Mouse (Mus musculus): Measurements from ENCODE around the gene Gm43064. TPM values are rescaled to one million over a fixed set of nuclear protein-coding genes. Genes with fewer than 3 reads are reported as not detected.

The Gm43064 gene
- polyA plus RNA-seq, 2 experiments from 2014 or later = 0.36 TPM; not detected in 1

- ATAC-seq = peak; percentile 66
Observed at GRCm38 (mm10) chr3:103857036-103857805, 47.8 kb downstream of the Gm43064 start.

GRCm38 (mm10) chr3:103857977-103858563 lies 48.7 kb downstream of the Gm43064 start:
- ATAC-seq = no peak

GRCm38 (mm10) chr3:103858881-103859801 lies 49.8 kb downstream of the Gm43064 start, which contains the start of gene Ptpn22:
TSS of gene Ptpn22 (plus strand) at chr3:103859795.
- ATAC-seq = peak; percentile 11

- ATAC-seq = peak; percentile 75
Observed at GRCm38 (mm10) chr3:103859851-103860391, 50.5 kb downstream of the Gm43064 start.

- no peak for ATAC-seq
Observed at GRCm38 (mm10) chr3:103862721-103863220, 53.4 kb downstream of the Gm43064 start.

- ATAC-seq = no peak
Observed at GRCm38 (mm10) chr3:103864200-103864599, 54.8 kb downstream of the Gm43064 start.

- ATAC-seq = peak; percentile 43
Observed at GRCm38 (mm10) chr3:103867424-103867971, 58.1 kb downstream of the Gm43064 start.

- ATAC-seq = peak; percentile 81
Observed at GRCm38 (mm10) chr3:103868008-103868407, 58.6 kb downstream of the Gm43064 start.

GRCm38 (mm10) chr3:103872663-103873098 lies 63.3 kb downstream of the Gm43064 start:
- peak; percentile 32 for ATAC-seq

GRCm38 (mm10) chr3:103874329-103874728 lies 65.0 kb downstream of the Gm43064 start:
- ATAC-seq = no peak

- peak; percentile 60 for ATAC-seq
Observed at GRCm38 (mm10) chr3:103885946-103886345, 76.6 kb downstream of the Gm43064 start.

GRCm38 (mm10) chr3:103887581-103887980 lies 78.2 kb downstream of the Gm43064 start:
- peak; percentile 53 for ATAC-seq

Other genes with a start within 250 kb of the Gm43064 start
- not detected for gene Syt6, start 234.3 kb upstream of the Gm43064 start, polyA plus RNA-seq (2017; shearing (Covaris generic))
- gene Atg4a-ps, start 163.5 kb upstream of the Gm43064 start, polyA plus RNA-seq (2017; shearing (Covaris generic)) = 1 to 10 TPM; 1.7 to 3.1 TPM
- gene Olfml3, start 71.6 kb upstream of the Gm43064 start, polyA plus RNA-seq (2017; shearing (Covaris generic)) = under 1 TPM; 0.11 to 0.82 TPM
- not detected for gene Gm10964, start 70.2 kb upstream of the Gm43064 start, polyA plus RNA-seq (2017; shearing (Covaris generic))
- 10 to 100 TPM; 27.5 to 58.6 TPM for gene Hipk1, start 18.0 kb upstream of the Gm43064 start, polyA plus RNA-seq (2017; shearing (Covaris generic))
- 10 to 100 TPM; 18.4 to 30.4 TPM for gene Dclre1b, start 129 bp upstream of the Gm43064 start, polyA plus RNA-seq (2017; shearing (Covaris generic))
- gene Ap4b1, start 53 bp upstream of the Gm43064 start, polyA plus RNA-seq (2017; shearing (Covaris generic)) = 10 to 100 TPM; 10.8 to 18.3 TPM
- 1 to 10 TPM; 3.1 to 7.9 TPM for gene Bcl2l15, start 23.0 kb downstream of the Gm43064 start, polyA plus RNA-seq (2017; shearing (Covaris generic))
- 100 to 1,000 TPM; 302 to 352 TPM for gene Ptpn22, start 50.2 kb downstream of the Gm43064 start, polyA plus RNA-seq (2017; shearing (Covaris generic))
- 10 to 100 TPM; 10.3 to 11.3 TPM for gene Rsbn1, start 104.5 kb downstream of the Gm43064 start, polyA plus RNA-seq (2017; shearing (Covaris generic))
- gene Phtf1, start 158.5 kb downstream of the Gm43064 start, polyA plus RNA-seq (2017; shearing (Covaris generic)) = 10 to 100 TPM; 11.4 to 11.6 TPM